23 mouse cellular contexts compared by ENCODE assay signal in genomic region chr12:70627638-70628037, GRCm38 (mm10).
DNase-seq lines count a peak whose midpoint lies in the region; ATAC-seq and TF ChIP-seq lines count a peak whose summit lies in the region.
"Had no signal": no experiment of that assay in that cellular context is flagged by ENCODE, and none has a peak within 500 bp of the region (broad histone marks: within the 10 kb centered on the region; RNA-seq: fewer than 3 reads in every experiment).

No protein-coding gene starts in this region.

- H3K4me3 ChIP-seq in hindbrain, postnatal 0 days (ENCODE audit: low read length), result no peak overlapping the region
- no peak overlapping the region for H3K4me3 ChIP-seq in hindbrain, embryonic 14.5 days (replicated peaks; ENCODE audit: low read length)
- H3K4me3 ChIP-seq in midbrain, postnatal 0 days (ENCODE audit: low read depth, low read length), result no peak overlapping the region
- H3K4me3 ChIP-seq: embryonic facial prominence, embryonic 10.5 days; heart, embryonic 15.5 days; hindbrain, embryonic 15.5 days; left cerebral cortex, adult 2 months; liver, embryonic 15.5 days; lung, embryonic 15.5 days; neural tube, embryonic 13.5 days; stomach, embryonic 15.5 days had no signal

- no peak overlapping the region for H3K4me2 ChIP-seq in hindbrain, postnatal 0 days (ENCODE audit: low read depth, low read length)
- no peak overlapping the region for H3K4me2 ChIP-seq in hindbrain, embryonic 14.5 days (replicated peaks)
- no peak overlapping the region for H3K4me2 ChIP-seq in midbrain, postnatal 0 days (ENCODE audit: low read depth, low read length, poor library complexity, severe bottlenecking)
- H3K4me2 ChIP-seq: heart, embryonic 15.5 days; hindbrain, embryonic 15.5 days; liver, embryonic 15.5 days; lung, embryonic 15.5 days; neural tube, embryonic 13.5 days; stomach, embryonic 15.5 days had no signal

- TF ChIP-seq CTCF in hindbrain, postnatal 0 days (IDR thresholded peaks at IDR 0.05; ENCODE audit: low read depth), result no peak
- TF ChIP-seq CTCF in midbrain, postnatal 0 days (IDR thresholded peaks at IDR 0.05), result no peak

- H3K36me3 ChIP-seq in hindbrain, postnatal 0 days (ENCODE audit: insufficient read depth, low read length), result no peaks in the 10 kb centered on the region
- no peaks in the 10 kb centered on the region for H3K36me3 ChIP-seq in hindbrain, embryonic 14.5 days (replicated peaks; ENCODE audit: control insufficient read depth, insufficient read depth)
- no peaks in the 10 kb centered on the region for H3K36me3 ChIP-seq in midbrain, postnatal 0 days (ENCODE audit: insufficient read depth, low read length)
- H3K36me3 ChIP-seq: embryonic facial prominence, embryonic 10.5 days; heart, embryonic 15.5 days; hindbrain, embryonic 15.5 days; liver, embryonic 15.5 days; lung, embryonic 15.5 days; neural tube, embryonic 13.5 days; stomach, embryonic 15.5 days had no signal

- H3K27me3 ChIP-seq in hindbrain, postnatal 0 days (ENCODE audit: insufficient read depth, low read length), result no peaks in the 10 kb centered on the region
- no peaks in the 10 kb centered on the region for H3K27me3 ChIP-seq in hindbrain, embryonic 14.5 days (ENCODE audit: control insufficient read depth, insufficient read depth, low read length)
- H3K27me3 ChIP-seq in midbrain, postnatal 0 days (ENCODE audit: insufficient read depth, low read length), result no peaks in the 10 kb centered on the region
- H3K27me3 ChIP-seq: hindbrain, embryonic 15.5 days; liver, embryonic 15.5 days; lung, embryonic 15.5 days; neural tube, embryonic 13.5 days; stomach, embryonic 15.5 days had no signal

- H3K9me3 ChIP-seq in hindbrain, postnatal 0 days (ENCODE audit: low read length), result no peaks in the 10 kb centered on the region
- H3K9me3 ChIP-seq in hindbrain, embryonic 14.5 days (ENCODE audit: control insufficient read depth, low read length), result no peaks in the 10 kb centered on the region
- H3K9me3 ChIP-seq in midbrain, postnatal 0 days (ENCODE audit: low read length), result no peaks in the 10 kb centered on the region
- H3K9me3 ChIP-seq: embryonic facial prominence, embryonic 10.5 days; heart, embryonic 15.5 days; hindbrain, embryonic 15.5 days; liver, embryonic 15.5 days; lung, embryonic 15.5 days; neural tube, embryonic 13.5 days; stomach, embryonic 15.5 days had no signal

- H3K9ac ChIP-seq in hindbrain, postnatal 0 days (replicated peaks; ENCODE audit: low read length), result no peak overlapping the region
- H3K9ac ChIP-seq in hindbrain, embryonic 14.5 days, result no peak overlapping the region
- no peak overlapping the region for H3K9ac ChIP-seq in midbrain, postnatal 0 days (replicated peaks; ENCODE audit: low read length, poor library complexity, severe bottlenecking)
- H3K9ac ChIP-seq: heart, embryonic 15.5 days; hindbrain, embryonic 15.5 days; liver, embryonic 15.5 days; lung, embryonic 15.5 days; neural tube, embryonic 13.5 days; stomach, embryonic 15.5 days had no signal

- no peak overlapping the region for H3K27ac ChIP-seq in hindbrain, postnatal 0 days
- H3K27ac ChIP-seq in hindbrain, embryonic 14.5 days, result no peak overlapping the region
- H3K27ac ChIP-seq in midbrain, postnatal 0 days (ENCODE audit: low read depth, low read length), result no peak overlapping the region
- H3K27ac ChIP-seq: embryonic facial prominence, embryonic 10.5 days; heart, embryonic 15.5 days; hindbrain, embryonic 15.5 days; left cerebral cortex, adult 2 months; liver, embryonic 15.5 days; neural tube, embryonic 13.5 days had no signal

- ATAC-seq in hindbrain, postnatal 0 days, result peak; percentile 72
- ATAC-seq in hindbrain, embryonic 14.5 days (ENCODE audit: low FRiP score), result no peak
- ATAC-seq in midbrain, postnatal 0 days (ENCODE audit: low FRiP score), result no peak

- no peaks in the 10 kb centered on the region for H3K4me1 ChIP-seq in hindbrain, postnatal 0 days (ENCODE audit: insufficient read depth, low read length)
- peaks cover 5% of the 10 kb centered on the region; the same call in 1 of the 2 replicates for H3K4me1 ChIP-seq in hindbrain, embryonic 14.5 days (replicated peaks; ENCODE audit: control insufficient read depth, insufficient read depth, low read length)
- H3K4me1 ChIP-seq in midbrain, postnatal 0 days (ENCODE audit: insufficient read depth, low read length), result peaks cover 7% of the 10 kb centered on the region
- H3K4me1 ChIP-seq: liver, embryonic 15.5 days; stomach, embryonic 15.5 days had no signal

- peak; percentile 61 for DNase-seq in hindbrain, postnatal 0 days (ENCODE audit: low spot score)
- no peak for DNase-seq in hindbrain, embryonic 14.5 days (ENCODE audit: low spot score)
- peak; percentile 14 for DNase-seq in retina, postnatal 1 day
- no peak for DNase-seq in retina, embryonic 14.5 days (ENCODE audit: low spot score)
- DNase-seq in ZHBTc4 (ENCODE audit: low read depth, low spot score), result peak; percentile 60
- peak; percentile 64 for DNase-seq in midbrain, postnatal 0 days (ENCODE audit: low spot score)
- no peak for DNase-seq in left cerebral cortex, postnatal 36 days (ENCODE audit: low spot score in 2 of 2)
- DNase-seq: adrenal gland, postnatal 14 days; cerebellum, adult 9-10 months; gastrocnemius, postnatal 36 days; heart, postnatal 36 days; kidney, adult 11 months; left cerebral cortex, postnatal 4 days; liver; lung, postnatal 4 days had no signal

- intact Hi-C loops in left cerebral cortex, postnatal 36 days (cut with DNase I), result loop anchor here (5.0 kb wide), 1 partner anchor 70 kb away; no protein-coding TSS in a partner anchor

- 27% methylated on average over 7 of the region's 7 CpGs for WGBS in hindbrain, postnatal 0 days
- 43% methylated on average over 7 of the region's 7 CpGs for WGBS in hindbrain, embryonic 14.5 days
- 46% methylated on average over 7 of the region's 7 CpGs for WGBS in midbrain, postnatal 0 days

Comparison
In these comparisons a context has a peak if more than half of its experiments do, and no peak if none do; other contexts are left out.
1. DNase-seq: peak in hindbrain, postnatal 0 days (single experiment), retina, postnatal 1 day (single experiment), ZHBTc4 (single experiment) and midbrain, postnatal 0 days (single experiment); none in hindbrain, embryonic 14.5 days (single experiment), retina, embryonic 14.5 days (single experiment) and left cerebral cortex, postnatal 36 days (0 of 2).